Mouse (Mus musculus): ENCODE results near the gene Arhgap27. TPM values are rescaled to one million over a fixed set of nuclear protein-coding genes. Genes with fewer than 3 reads are reported as not detected.

The Arhgap27 gene
- polyA plus RNA-seq, 1 experiment from 2014 or later = 6.3 TPM

- H3K4me2 ChIP-seq = peak overlapping the region; percentile 64
- H3K4me1 ChIP-seq = peaks cover 52% of the 10 kb centered on the region
- peak overlapping the region; percentile 38 for H3K4me3 ChIP-seq (replicated peaks)
- ATAC-seq (ENCODE audit: low FRiP score) = no peak
- no peaks in the 10 kb centered on the region for H3K9me3 ChIP-seq (replicated peaks)
- peaks cover 6% of the 10 kb centered on the region for H3K36me3 ChIP-seq
- H3K9ac ChIP-seq (replicated peaks) = 0 out of 2 replicates have a peak overlapping the region, but pooled peaks have one; percentile 28
- WGBS = 1% methylated on average over 13 of the region's 13 CpGs
- H3K27ac ChIP-seq (replicated peaks) = no peak overlapping the region
- peaks cover 90% of the 10 kb centered on the region for H3K27me3 ChIP-seq (replicated peaks)
Observed at GRCm38 (mm10) chr11:103362054-103362432, 1.4 kb downstream of the Arhgap27 start.

DNA sequence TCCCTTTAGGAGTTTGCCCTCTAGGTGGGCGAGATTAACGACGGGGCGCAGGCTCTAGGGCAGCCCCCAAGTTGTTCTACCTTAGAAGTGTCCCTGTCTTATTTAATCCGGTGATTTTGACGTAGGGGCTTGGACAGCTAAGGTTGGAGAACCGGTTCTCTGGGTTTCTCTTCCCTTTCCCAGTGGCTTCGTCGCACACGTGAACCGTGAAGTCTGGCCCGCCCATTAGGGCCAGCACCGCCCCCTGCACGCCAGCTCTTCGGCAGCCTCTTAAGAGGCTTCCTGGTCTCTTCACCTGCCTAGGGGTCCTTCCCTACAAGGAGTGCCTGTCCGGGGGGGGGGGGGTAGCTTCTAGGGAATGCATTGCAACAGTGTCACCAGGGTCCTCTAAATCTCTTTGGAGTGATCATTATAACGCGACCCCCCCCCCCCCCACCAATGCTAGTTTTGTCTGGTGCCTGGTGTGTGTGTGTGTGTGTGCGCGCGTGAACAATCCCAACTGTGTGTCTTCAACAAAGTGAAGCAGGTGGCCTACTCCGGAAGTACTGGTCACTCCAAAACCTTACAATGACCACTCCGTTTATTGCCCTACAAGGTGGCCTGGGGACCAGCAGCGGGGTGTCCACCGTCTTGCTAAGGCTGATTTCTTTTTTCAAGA lies 2.0 kb downstream of the Arhgap27 start:
- Histone ChIP-seq H3K4me3 (replicated peaks) (peak overlapping the region; percentile 47), H3K9ac (replicated peaks) (no peak overlapping the region), H3K9me3 (replicated peaks) (no peaks in the 10 kb centered on the region), H3K4me2 (peak overlapping the region; percentile 64), H3K36me3 (peaks cover 1% of the 10 kb centered on the region), H3K4me1 (peaks cover 52% of the 10 kb centered on the region), H3K27me3 (replicated peaks) (peaks cover 95% of the 10 kb centered on the region), H3K27ac (replicated peaks) (no peak overlapping the region)
- ATAC-seq (ENCODE audit: low FRiP score) = no peak
- 4% methylated on average over 25 of the region's 25 CpGs for WGBS

DNA sequence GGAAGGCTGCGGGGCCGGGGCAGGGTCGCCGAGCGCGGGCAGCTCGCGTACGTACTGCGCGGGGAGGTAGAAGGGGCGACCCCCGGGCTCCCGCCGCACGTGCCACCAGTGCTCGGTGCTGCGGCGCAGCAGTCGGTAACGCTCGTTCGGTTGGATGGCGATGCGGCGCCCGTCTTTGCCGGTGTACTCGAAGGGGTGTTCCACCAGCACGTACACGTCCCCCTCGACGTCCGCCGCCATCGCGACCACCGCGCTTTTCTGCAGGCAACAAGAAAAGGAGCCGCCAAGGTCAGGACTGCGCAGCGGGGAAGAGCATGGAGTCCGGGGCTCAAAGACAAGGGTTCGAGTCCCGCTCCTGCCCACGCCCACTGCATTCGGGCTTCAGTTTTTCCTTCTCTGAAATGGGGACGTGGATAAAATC lies 2.8 kb downstream of the Arhgap27 start:
- WGBS = 2% methylated on average over 48 of the region's 48 CpGs

GRCm38 (mm10) chr11:103359841-103360641 lies 3.5 kb downstream of the Arhgap27 start:
- Histone ChIP-seq H3K27ac (replicated peaks) (no peak overlapping the region), H3K4me2 (peak overlapping the region; percentile 64), H3K4me3 (replicated peaks) (peak overlapping the region; percentile 47), H3K36me3 (no peaks in the 10 kb centered on the region), H3K9ac (replicated peaks) (peak overlapping the region; percentile 47), H3K4me1 (peaks cover 57% of the 10 kb centered on the region), H3K27me3 (replicated peaks) (peaks cover 93% of the 10 kb centered on the region), H3K9me3 (replicated peaks) (no peaks in the 10 kb centered on the region)
- peak; percentile 56 for ATAC-seq (ENCODE audit: low FRiP score)
- 1% methylated on average over 60 of the region's 60 CpGs for WGBS

More for the DNA sequence above, 2.8 kb downstream of the Arhgap27 start:
- Histone ChIP-seq H3K4me2 (peak overlapping the region; percentile 64), H3K4me3 (replicated peaks) (peak overlapping the region; percentile 47), H3K27ac (replicated peaks) (no peak overlapping the region), H3K9me3 (replicated peaks) (no peaks in the 10 kb centered on the region), H3K36me3 (no peaks in the 10 kb centered on the region; the same call in 1 of the 2 replicates), H3K27me3 (replicated peaks) (peaks cover 98% of the 10 kb centered on the region), H3K9ac (replicated peaks) (peak overlapping the region; percentile 47), H3K4me1 (peaks cover 58% of the 10 kb centered on the region)
- no peak for ATAC-seq (ENCODE audit: low FRiP score)

DNA sequence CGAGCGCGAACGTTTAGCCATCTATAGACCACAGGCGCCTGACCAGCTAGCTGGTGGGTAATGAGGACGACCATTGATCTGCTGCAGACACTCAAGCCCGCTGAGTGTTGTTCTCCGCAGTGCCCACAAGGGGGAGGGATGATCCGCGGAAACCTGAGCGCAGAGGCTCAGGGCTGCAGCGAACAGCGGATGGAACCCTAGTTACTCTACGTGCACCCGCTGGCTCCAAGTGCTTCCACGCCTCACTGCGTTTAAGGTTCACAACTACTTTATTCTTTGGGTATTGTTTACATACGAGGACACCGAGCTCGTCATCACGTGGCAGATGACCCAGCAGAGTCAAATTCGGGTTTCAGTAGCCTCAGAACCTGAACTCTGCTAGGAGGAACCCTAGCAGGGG lies 4.4 kb downstream of the Arhgap27 start:
- peak; percentile 33; the same call in 1 of the 2 replicates for ATAC-seq (ENCODE audit: low FRiP score)
- Histone ChIP-seq H3K4me3 (replicated peaks) (0 out of 2 replicates have a peak overlapping the region, but pooled peaks have one; percentile 13), H3K4me1 (peaks cover 57% of the 10 kb centered on the region), H3K27me3 (replicated peaks) (peaks cover 84% of the 10 kb centered on the region), H3K9ac (replicated peaks) (no peak overlapping the region), H3K9me3 (replicated peaks) (no peaks in the 10 kb centered on the region), H3K4me2 (peak overlapping the region; percentile 64), H3K27ac (replicated peaks) (no peak overlapping the region), H3K36me3 (no peaks in the 10 kb centered on the region)
- WGBS = under 1% methylated on average over 22 of the region's 22 CpGs

DNA sequence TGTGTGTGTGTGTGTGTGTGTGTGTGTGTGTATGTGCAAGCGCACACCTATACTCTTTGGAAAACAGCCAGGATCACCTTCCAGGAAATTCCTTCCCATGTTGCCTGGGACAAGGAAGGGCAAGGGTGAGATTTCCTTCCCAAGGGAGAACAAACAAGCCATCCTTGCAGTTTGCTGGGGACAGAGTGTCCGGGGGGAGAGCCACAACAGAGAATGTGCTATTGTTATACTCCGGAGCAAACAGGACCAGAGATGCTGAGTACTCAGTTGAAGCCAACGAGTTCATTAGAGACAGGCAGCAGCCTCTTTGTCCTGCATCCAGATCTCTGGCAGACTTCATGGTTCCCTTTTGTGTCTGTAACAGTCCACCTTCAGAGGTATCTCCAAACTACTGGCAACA lies 5.2 kb downstream of the Arhgap27 start:
- no peak overlapping the region for H3K9ac ChIP-seq (replicated peaks)
- 79% methylated on average over 4 of the region's 4 CpGs for WGBS
- H3K4me3 ChIP-seq (replicated peaks) = no peak overlapping the region
- no peaks in the 10 kb centered on the region for H3K36me3 ChIP-seq
- no peak for ATAC-seq (ENCODE audit: low FRiP score)
- no peak overlapping the region; the same call in 1 of the 2 replicates for H3K4me2 ChIP-seq
- no peak overlapping the region for H3K27ac ChIP-seq (replicated peaks)
- peaks cover 52% of the 10 kb centered on the region for H3K4me1 ChIP-seq
- no peaks in the 10 kb centered on the region for H3K9me3 ChIP-seq (replicated peaks)
- H3K27me3 ChIP-seq (replicated peaks) = peaks cover 76% of the 10 kb centered on the region

DNA sequence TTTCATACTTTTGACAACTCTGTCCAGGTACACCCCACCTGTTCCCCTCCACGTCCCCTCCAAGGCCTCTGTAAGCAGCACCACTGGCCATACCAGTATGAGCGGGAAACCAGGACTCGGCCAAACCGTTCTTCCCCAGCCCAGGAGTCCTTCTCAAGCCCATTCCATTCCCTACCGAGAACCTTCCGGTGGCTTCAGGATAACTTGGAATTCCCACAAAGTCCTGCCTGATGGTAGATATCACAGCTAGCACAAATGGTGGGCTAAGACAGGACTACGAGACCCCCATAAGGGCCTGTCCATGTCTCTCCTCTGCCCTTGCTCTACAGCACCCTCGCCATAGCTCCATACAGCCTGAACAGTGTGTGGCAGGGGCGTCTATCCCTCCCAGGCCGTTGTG lies 5.8 kb downstream of the Arhgap27 start:
- Histone ChIP-seq H3K4me2 (no peak overlapping the region), H3K9me3 (replicated peaks) (no peaks in the 10 kb centered on the region), H3K27ac (replicated peaks) (no peak overlapping the region), H3K36me3 (no peaks in the 10 kb centered on the region), H3K4me3 (replicated peaks) (no peak overlapping the region), H3K9ac (replicated peaks) (no peak overlapping the region), H3K4me1 (peaks cover 46% of the 10 kb centered on the region), H3K27me3 (replicated peaks) (peaks cover 69% of the 10 kb centered on the region)
- no peak for ATAC-seq (ENCODE audit: low FRiP score)
- 97% methylated on average over 10 of the region's 10 CpGs for WGBS

DNA sequence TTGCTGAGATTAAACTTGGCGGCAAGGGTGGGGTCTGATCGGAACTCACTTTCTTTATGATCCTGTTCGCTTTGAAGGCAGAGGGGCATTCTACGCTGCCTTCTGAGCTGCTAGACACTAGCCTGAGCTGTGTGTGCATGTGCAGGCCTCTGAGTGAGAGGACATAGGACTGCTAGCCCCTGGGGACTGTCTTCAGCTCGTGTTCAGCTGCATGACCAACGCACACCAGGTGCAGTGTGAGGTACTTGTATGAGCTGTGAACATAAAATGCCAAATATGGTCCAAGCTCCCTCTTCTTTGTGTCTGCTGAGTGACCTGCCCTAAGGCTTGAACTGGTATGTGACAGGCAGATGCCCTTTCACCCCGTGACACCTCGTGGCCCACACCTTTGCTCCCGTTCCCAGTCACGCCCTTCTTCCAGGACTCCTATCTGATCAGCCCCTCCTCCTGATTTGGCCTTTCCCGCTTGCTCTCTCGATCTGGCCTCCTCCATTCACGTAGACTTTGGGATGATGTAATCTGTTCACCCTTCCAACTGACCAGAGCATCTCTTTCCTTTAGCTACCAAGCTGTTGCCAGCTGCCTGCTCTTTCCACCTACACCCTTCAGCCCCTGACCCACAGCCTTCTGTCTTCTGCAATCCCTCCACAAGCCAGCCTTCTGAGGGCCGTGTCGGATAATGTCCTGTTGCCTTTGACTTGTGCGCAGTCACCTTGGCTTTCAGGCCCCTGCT lies 6.4 kb downstream of the Arhgap27 start:
- Histone ChIP-seq H3K9me3 (replicated peaks) (no peaks in the 10 kb centered on the region), H3K4me3 (replicated peaks) (no peak overlapping the region), H3K4me1 (peaks cover 40% of the 10 kb centered on the region), H3K9ac (replicated peaks) (no peak overlapping the region), H3K36me3 (no peaks in the 10 kb centered on the region), H3K27ac (replicated peaks) (no peak overlapping the region), H3K27me3 (replicated peaks) (peaks cover 63% of the 10 kb centered on the region), H3K4me2 (no peak overlapping the region)
- ATAC-seq (ENCODE audit: low FRiP score) = no peak
- WGBS = 85% methylated on average over 16 of the region's 16 CpGs

GRCm38 (mm10) chr11:103356032-103356571 lies 7.4 kb downstream of the Arhgap27 start:
- Histone ChIP-seq H3K4me1 (peaks cover 31% of the 10 kb centered on the region), H3K27ac (replicated peaks) (no peak overlapping the region), H3K4me3 (replicated peaks) (no peak overlapping the region), H3K9me3 (replicated peaks) (no peaks in the 10 kb centered on the region), H3K4me2 (no peak overlapping the region), H3K36me3 (no peaks in the 10 kb centered on the region), H3K9ac (replicated peaks) (no peak overlapping the region), H3K27me3 (replicated peaks) (peaks cover 53% of the 10 kb centered on the region)
- WGBS = 31% methylated on average over 11 of the region's 11 CpGs
- ATAC-seq (ENCODE audit: low FRiP score) = no peak

DNA sequence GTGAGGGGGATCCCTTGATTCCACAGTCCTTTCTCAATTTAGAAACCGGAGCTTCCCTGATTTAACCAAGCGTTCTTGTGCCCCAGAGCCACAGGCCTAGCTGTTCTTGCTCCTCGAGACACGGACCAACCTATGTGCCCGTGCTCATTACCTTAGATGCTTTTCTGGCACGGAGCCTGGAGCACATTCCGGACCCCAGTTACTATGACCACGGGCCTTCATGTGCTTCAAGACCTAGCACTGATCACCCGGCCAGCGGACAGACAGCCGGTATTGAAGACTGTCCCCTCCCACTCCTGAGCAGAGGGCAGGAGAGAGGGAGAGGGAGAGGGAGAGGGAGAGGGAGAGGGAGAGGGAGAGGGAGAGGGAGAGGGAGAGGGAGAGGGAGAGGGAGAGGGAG lies 8.2 kb downstream of the Arhgap27 start:
- H3K9ac ChIP-seq (replicated peaks) = no peak overlapping the region
- H3K9me3 ChIP-seq (replicated peaks) = no peaks in the 10 kb centered on the region
- WGBS = 31% methylated on average over 11 of the region's 11 CpGs
- no peak overlapping the region; the same call in 1 of the 2 replicates for H3K4me2 ChIP-seq
- no peak overlapping the region for H3K4me3 ChIP-seq (replicated peaks)
- H3K27ac ChIP-seq (replicated peaks) = no peak overlapping the region
- no peak for ATAC-seq (ENCODE audit: low FRiP score)
- H3K4me1 ChIP-seq = peaks cover 23% of the 10 kb centered on the region
- H3K27me3 ChIP-seq (replicated peaks) = peaks cover 45% of the 10 kb centered on the region
- no peaks in the 10 kb centered on the region for H3K36me3 ChIP-seq

- Histone ChIP-seq H3K27ac (replicated peaks) (no peak overlapping the region), H3K4me3 (replicated peaks) (no peak overlapping the region), H3K9ac (replicated peaks) (no peak overlapping the region), H3K9me3 (replicated peaks) (no peaks in the 10 kb centered on the region), H3K4me2 (no peak overlapping the region), H3K36me3 (no peaks in the 10 kb centered on the region), H3K4me1 (peaks cover 12% of the 10 kb centered on the region), H3K27me3 (replicated peaks) (peaks cover 34% of the 10 kb centered on the region)
- no peak for ATAC-seq (ENCODE audit: low FRiP score)
- 86% methylated on average over 3 of the region's 3 CpGs for WGBS
Observed at GRCm38 (mm10) chr11:103354033-103354432, 9.5 kb downstream of the Arhgap27 start.
